Comparison of ENCODE assay signal across 15 mouse cellular contexts in genomic region chr17:62832550-62833127, GRCm38 (mm10). TPM values are rescaled to one million over a fixed set of nuclear protein-coding genes. Genes with fewer than 3 reads are reported as not detected.
"Had no signal": no experiment of that assay in that cellular context is flagged by ENCODE, and none has a peak within 500 bp of the region (broad histone marks: within the 10 kb centered on the region; RNA-seq: fewer than 3 reads in every experiment).

No protein-coding gene starts in this region.

- H3K27me3 ChIP-seq: liver, embryonic 15.5 days; neural tube, embryonic 12.5 days had no signal

- H3K36me3 ChIP-seq: liver, embryonic 15.5 days; neural tube, embryonic 12.5 days had no signal

- DNase-seq: kidney, adult 8-10 months; kidney, postnatal 25 days; layer of hippocampus, adult 9-11 months; liver; lung, embryonic 14.5 days; lung, postnatal 10 days; lung, postnatal 4 days; thymus, adult 18-20 months; thymus, postnatal 14 days had no signal

- H3K27ac ChIP-seq: limb, embryonic 12.5 days; liver, embryonic 15.5 days; neural tube, embryonic 12.5 days had no signal

- H3K9ac ChIP-seq: limb, embryonic 12.5 days; liver, embryonic 15.5 days; lung, embryonic 14.5 days; neural tube, embryonic 12.5 days had no signal

- H3K4me3 ChIP-seq: limb, embryonic 12.5 days; liver, embryonic 15.5 days; neural tube, embryonic 12.5 days had no signal

- H3K9me3 ChIP-seq: liver, embryonic 15.5 days; neural tube, embryonic 12.5 days had no signal

- H3K4me2 ChIP-seq: limb, embryonic 12.5 days; liver, embryonic 15.5 days; lung, embryonic 14.5 days; neural tube, embryonic 12.5 days had no signal

- H3K4me1 ChIP-seq: liver, embryonic 15.5 days had no signal

RNA-seq across cellular contexts. Expression of gene Efna5, which starts 48.5 kb away (rescaled TPM):
- total RNA-seq: megakaryocyte-erythroid progenitor cell, adult 5-6 weeks; monocyte, adult 5-6 weeks; neutrophil, adult 5-6 weeks had no signal
